ENCODE assay signal across 13 mouse cellular contexts in genomic region chr14:11883995-11884394, GRCm38 (mm10).
A peak's percentile ranks its signal among the peaks of the same experiment; 100 is the strongest.
DNase-seq lines count a peak whose midpoint lies in the region; ATAC-seq and TF ChIP-seq lines count a peak whose summit lies in the region.
"Had no signal": no experiment of that assay in that cellular context is flagged by ENCODE, and none has a peak within 500 bp of the region (broad histone marks: within the 10 kb centered on the region; RNA-seq: fewer than 3 reads in every experiment).

No protein-coding gene starts in this region.

- H3K9ac ChIP-seq in forebrain, embryonic 13.5 days = no peak overlapping the region
- no peak overlapping the region for H3K9ac ChIP-seq in hindbrain, postnatal 0 days (replicated peaks; ENCODE audit: low read length)
- H3K9ac ChIP-seq in hindbrain, embryonic 13.5 days = no peak overlapping the region
- H3K9ac ChIP-seq in embryonic facial prominence, embryonic 12.5 days = no peak overlapping the region
- H3K9ac ChIP-seq in heart, postnatal 0 days (replicated peaks; ENCODE audit: low read depth, low read length) = no peak overlapping the region
- H3K9ac ChIP-seq: forebrain, embryonic 15.5 days; liver, embryonic 15.5 days had no signal

- H3K4me1 ChIP-seq in forebrain, embryonic 10.5 days = peaks cover 36% of the 10 kb centered on the region
- peaks cover 15% of the 10 kb centered on the region for H3K4me1 ChIP-seq in forebrain, embryonic 13.5 days
- peaks cover 13% of the 10 kb centered on the region; the same call in 1 of the 2 replicates for H3K4me1 ChIP-seq in hindbrain, postnatal 0 days (ENCODE audit: insufficient read depth, low read length)
- H3K4me1 ChIP-seq in hindbrain, embryonic 13.5 days (replicated peaks) = peaks cover 34% of the 10 kb centered on the region
- H3K4me1 ChIP-seq in embryonic facial prominence, embryonic 12.5 days = peaks cover 34% of the 10 kb centered on the region
- peaks cover 54% of the 10 kb centered on the region for H3K4me1 ChIP-seq in heart, postnatal 0 days (ENCODE audit: control insufficient read depth, insufficient read depth)
- H3K4me1 ChIP-seq: liver, embryonic 15.5 days; megakaryocyte, embryonic 14.5 days had no signal

- no peaks in the 10 kb centered on the region for H3K9me3 ChIP-seq in forebrain, embryonic 10.5 days
- no peaks in the 10 kb centered on the region for H3K9me3 ChIP-seq in forebrain, embryonic 13.5 days (replicated peaks)
- no peaks in the 10 kb centered on the region for H3K9me3 ChIP-seq in hindbrain, postnatal 0 days (ENCODE audit: low read length)
- H3K9me3 ChIP-seq in hindbrain, embryonic 13.5 days = no peaks in the 10 kb centered on the region
- no peaks in the 10 kb centered on the region for H3K9me3 ChIP-seq in embryonic facial prominence, embryonic 12.5 days
- no peaks in the 10 kb centered on the region for H3K9me3 ChIP-seq in heart, postnatal 0 days (replicated peaks; ENCODE audit: control insufficient read depth, low read length)
- H3K9me3 ChIP-seq: forebrain, embryonic 15.5 days; liver, embryonic 15.5 days had no signal

- no peak for TF ChIP-seq EP300 in heart, postnatal 0 days (IDR thresholded peaks at IDR 0.05; ENCODE audit: low read depth)

- TF ChIP-seq CTCF in hindbrain, postnatal 0 days (IDR thresholded peaks at IDR 0.05; ENCODE audit: low read depth) = no peak
- TF ChIP-seq CTCF in heart, postnatal 0 days (IDR thresholded peaks at IDR 0.05; ENCODE audit: low read depth) = no peak

- H3K36me3 ChIP-seq in forebrain, embryonic 10.5 days (replicated peaks) = 0 out of 2 replicates have a peak, but pooled peaks cover 3% of the 10 kb centered on the region
- no peaks in the 10 kb centered on the region for H3K36me3 ChIP-seq in forebrain, embryonic 13.5 days (ENCODE audit: poor library complexity, severe bottlenecking)
- no peaks in the 10 kb centered on the region for H3K36me3 ChIP-seq in hindbrain, postnatal 0 days (ENCODE audit: insufficient read depth, low read length)
- H3K36me3 ChIP-seq in hindbrain, embryonic 13.5 days = peaks cover 3% of the 10 kb centered on the region; the same call in 1 of the 2 replicates
- no peaks in the 10 kb centered on the region for H3K36me3 ChIP-seq in embryonic facial prominence, embryonic 12.5 days
- H3K36me3 ChIP-seq in heart, postnatal 0 days (replicated peaks; ENCODE audit: control insufficient read depth, insufficient read depth, low read length) = no peaks in the 10 kb centered on the region
- H3K36me3 ChIP-seq: forebrain, embryonic 15.5 days; liver, embryonic 15.5 days had no signal

- no peaks in the 10 kb centered on the region for H3K27me3 ChIP-seq in forebrain, embryonic 10.5 days (ENCODE audit: poor library complexity, severe bottlenecking)
- no peaks in the 10 kb centered on the region for H3K27me3 ChIP-seq in forebrain, embryonic 13.5 days
- H3K27me3 ChIP-seq in hindbrain, postnatal 0 days (ENCODE audit: insufficient read depth, low read length) = no peaks in the 10 kb centered on the region
- H3K27me3 ChIP-seq in hindbrain, embryonic 13.5 days = no peaks in the 10 kb centered on the region
- H3K27me3 ChIP-seq in embryonic facial prominence, embryonic 12.5 days = no peaks in the 10 kb centered on the region
- H3K27me3 ChIP-seq in heart, postnatal 0 days (ENCODE audit: control insufficient read depth, insufficient read depth, low read length) = no peaks in the 10 kb centered on the region
- H3K27me3 ChIP-seq: forebrain, embryonic 15.5 days; liver, embryonic 15.5 days; megakaryocyte, embryonic 14.5 days had no signal

- peak overlapping the region; percentile 15; the same call in 1 of the 2 replicates for H3K27ac ChIP-seq in forebrain, embryonic 10.5 days
- H3K27ac ChIP-seq in forebrain, embryonic 13.5 days = no peak overlapping the region
- peak overlapping the region; percentile 68 for H3K27ac ChIP-seq in hindbrain, postnatal 0 days
- no peak overlapping the region for H3K27ac ChIP-seq in hindbrain, embryonic 13.5 days
- H3K27ac ChIP-seq in embryonic facial prominence, embryonic 12.5 days = peak overlapping the region; percentile 72; the same call in 1 of the 2 replicates
- H3K27ac ChIP-seq in heart, postnatal 0 days (ENCODE audit: low read depth) = peak overlapping the region; percentile 97
- H3K27ac ChIP-seq: forebrain, embryonic 15.5 days; liver, embryonic 15.5 days had no signal

- 62% methylated on average over 5 of the region's 5 CpGs for WGBS in forebrain, embryonic 10.5 days
- WGBS in forebrain, embryonic 13.5 days = 59% methylated on average over 5 of the region's 5 CpGs
- WGBS in hindbrain, postnatal 0 days = 59% methylated on average over 5 of the region's 5 CpGs
- 69% methylated on average over 5 of the region's 5 CpGs for WGBS in hindbrain, embryonic 13.5 days
- 43% methylated on average over 5 of the region's 5 CpGs for WGBS in embryonic facial prominence, embryonic 12.5 days
- 27% methylated on average over 5 of the region's 5 CpGs for WGBS in heart, postnatal 0 days

- DNase-seq in forebrain, embryonic 10.5 days (ENCODE audit: extremely low spot score, low spot score) = no peak
- DNase-seq in hindbrain, postnatal 0 days (ENCODE audit: low spot score) = no peak
- DNase-seq in heart, postnatal 0 days (ENCODE audit: low spot score) = no peak
- DNase-seq in cerebellum, adult 11-12 months = no peak
- no peak for DNase-seq in layer of hippocampus, postnatal 25 days (ENCODE audit: extremely low spot score in 1 of 2, low spot score in 1 of 2)
- DNase-seq: adrenal gland, postnatal 14 days; cerebellum, adult 11 months had no signal

- H3K4me3 ChIP-seq in forebrain, embryonic 10.5 days = no peak overlapping the region
- H3K4me3 ChIP-seq in forebrain, embryonic 13.5 days = no peak overlapping the region
- H3K4me3 ChIP-seq in hindbrain, postnatal 0 days (ENCODE audit: low read length) = no peak overlapping the region
- no peak overlapping the region for H3K4me3 ChIP-seq in hindbrain, embryonic 13.5 days
- no peak overlapping the region for H3K4me3 ChIP-seq in embryonic facial prominence, embryonic 12.5 days
- H3K4me3 ChIP-seq in heart, postnatal 0 days (ENCODE audit: low read depth, low read length) = no peak overlapping the region
- H3K4me3 ChIP-seq: forebrain, embryonic 15.5 days; liver, embryonic 15.5 days; megakaryocyte, embryonic 14.5 days had no signal

- H3K4me2 ChIP-seq in forebrain, embryonic 13.5 days = no peak overlapping the region
- H3K4me2 ChIP-seq in hindbrain, postnatal 0 days (ENCODE audit: low read depth, low read length) = no peak overlapping the region
- no peak overlapping the region for H3K4me2 ChIP-seq in hindbrain, embryonic 13.5 days
- H3K4me2 ChIP-seq in embryonic facial prominence, embryonic 12.5 days (replicated peaks) = peak overlapping the region; percentile 1; the same call in 1 of the 2 replicates
- peak overlapping the region; percentile 46; the same call in 1 of the 2 replicates for H3K4me2 ChIP-seq in heart, postnatal 0 days (ENCODE audit: low read depth, low read length)
- H3K4me2 ChIP-seq: forebrain, embryonic 15.5 days; liver, embryonic 15.5 days had no signal

- ATAC-seq in forebrain, embryonic 13.5 days = no peak
- no peak for ATAC-seq in hindbrain, postnatal 0 days
- no peak for ATAC-seq in hindbrain, embryonic 13.5 days (ENCODE audit: low FRiP score)
- no peak for ATAC-seq in embryonic facial prominence, embryonic 12.5 days (ENCODE audit: insufficient number of reproducible peaks, insufficient read depth, low FRiP score, low TSS enrichment)
- ATAC-seq in heart, postnatal 0 days (ENCODE audit: insufficient read depth, low read depth) = peak; percentile 22

Comparison
In these comparisons a context has a peak if more than half of its experiments do, and no peak if none do; other contexts are left out.
1. H3K27ac ChIP-seq: peak in forebrain, embryonic 10.5 days (single experiment), hindbrain, postnatal 0 days (single experiment), embryonic facial prominence, embryonic 12.5 days (single experiment) and heart, postnatal 0 days (single experiment); none in forebrain, embryonic 13.5 days (single experiment) and hindbrain, embryonic 13.5 days (single experiment).
2. H3K4me2 ChIP-seq: peak in embryonic facial prominence, embryonic 12.5 days (single experiment) and heart, postnatal 0 days (single experiment); none in forebrain, embryonic 13.5 days (single experiment), hindbrain, postnatal 0 days (single experiment) and hindbrain, embryonic 13.5 days (single experiment).